Mouse (Mus musculus) ES-E14 (cell line): ENCODE measurements around the gene Tulp1.

Source experiments
- CHD2 ChIP-seq: IDR thresholded peaks from 2 replicates; pipeline ENCODE4 v1.6.1; 2014; ENCODE audit warnings: mild to moderate bottlenecking, low read depth, low read length, inconsistent platforms
- MAFK ChIP-seq: IDR thresholded peaks from 2 replicates; pipeline ENCODE4 v1.6.1; 2014; ENCODE audit warnings: mild to moderate bottlenecking, low read depth, low read length, inconsistent platforms; ENCODE audit not compliant: insufficient read depth
- ZC3H11A ChIP-seq: IDR thresholded peaks from 2 replicates; pipeline ENCODE4 v1.6.1; 2012; ENCODE audit warnings: low read depth, mild to moderate bottlenecking, inconsistent platforms, low read length, borderline replicate concordance
- ZNF384 ChIP-seq: IDR thresholded peaks from 2 replicates; pipeline ENCODE4 v1.6.1; 2012; ENCODE audit warnings: low read depth, low read length, inconsistent platforms

GRCm38 (mm10) chr17:28369056-28369455 is 4.0 kb upstream of the Tulp1 start:
- TF ChIP-seq ZNF384 (no peak), CHD2 (no peak), ZC3H11A (no peak), MAFK (no peak)
